Mouse (Mus musculus) embryonic facial prominence, embryonic 10.5 days (tissue): ENCODE data around the gene Dpy19l3. TPM values are rescaled to one million over a fixed set of nuclear protein-coding genes. Genes with fewer than 3 reads are reported as not detected.
A peak's percentile ranks its signal among the peaks of the same experiment; 100 is the strongest.

Experiments used
- DNase-seq: peaks from one replicate; pipeline ENCODE4 v3.0.0-alpha.2; 2017; ENCODE audit warnings: low spot score
- H3K27ac ChIP-seq: fragments of 300-500 bp; sonication (generic); replicated peaks from 2 replicates; pipeline ENCODE4 v1.5.1; 2016; ENCODE audit warnings: mild to moderate bottlenecking
- H3K27me3 ChIP-seq: fragments of 300-500 bp; sonication (generic); replicated peaks from 2 replicates; pipeline ENCODE4 v1.6.1; 2016; ENCODE audit warnings: low read depth, mild to moderate bottlenecking; ENCODE audit not compliant: poor library complexity, severe bottlenecking
- H3K36me3 ChIP-seq: fragments of 300-500 bp; sonication (generic); replicated peaks from 2 replicates; pipeline ENCODE4 v1.6.1; 2016; ENCODE audit warnings: mild to moderate bottlenecking, moderate library complexity
- H3K4me1 ChIP-seq: fragments of 300-500 bp; sonication (generic); 2 replicates; pipeline ENCODE4 v1.6.1; 2016
- H3K4me3 ChIP-seq: fragments of 300-500 bp; sonication (generic); 2 replicates; pipeline ENCODE4 v1.5.1; 2016; ENCODE audit warnings: mild to moderate bottlenecking, moderate library complexity
- H3K9me3 ChIP-seq: fragments of 300-500 bp; sonication (generic); 2 replicates; pipeline ENCODE4 v1.6.1; 2016; ENCODE audit warnings: mild to moderate bottlenecking
- WGBS: fragments of 180-500 bp; shearing (Covaris S2); methylation state at CpG from one replicate; pipeline ENCODE4 v1.1.7; 2016; 5-methylcytosine and 5-hydroxymethylcytosine counted together
- polyA plus RNA-seq: library from polyadenylated mRNA; unstranded; fragments of >200 nt; fragmentation: Nextera tagmentation; extraction: Ambion mirVana; gene quantifications from 2 replicates; pipeline ENCODE4 v1.2.1, GENCODE M21; 2016

The Dpy19l3 gene
- polyA plus RNA-seq, 1 experiment from 2014 or later = 30.6 TPM

DNA sequence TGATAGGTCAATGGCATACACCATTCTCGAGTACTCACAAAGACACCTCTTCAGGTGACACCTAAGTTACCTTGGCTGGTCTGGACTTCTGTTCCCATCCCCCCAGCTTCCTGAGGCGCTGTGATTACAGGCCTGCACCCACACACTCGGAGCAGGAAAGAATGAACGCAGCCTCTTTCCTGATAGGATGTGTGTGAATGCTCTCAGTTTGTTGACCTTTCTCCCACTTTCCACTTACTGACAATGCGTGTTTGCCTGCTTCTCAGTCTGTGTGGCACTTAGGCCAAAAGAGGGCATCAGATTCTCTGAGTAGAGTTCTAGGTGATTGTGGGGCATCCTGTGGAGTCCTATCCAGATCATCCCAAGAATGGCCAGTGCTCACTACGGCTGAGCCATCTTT is 114.2 kb downstream of the Dpy19l3 start:
- WGBS = 86% methylated on average over 6 of the region's 6 CpGs
- no peak for DNase-seq
- Histone ChIP-seq H3K4me1 (no peaks in the 10 kb centered on the region), H3K36me3 (peaks cover 84% of the 10 kb centered on the region), H3K27ac (no peak overlapping the region), H3K27me3 (no peaks in the 10 kb centered on the region), H3K9me3 (no peaks in the 10 kb centered on the region), H3K4me3 (no peak overlapping the region)

DNA sequence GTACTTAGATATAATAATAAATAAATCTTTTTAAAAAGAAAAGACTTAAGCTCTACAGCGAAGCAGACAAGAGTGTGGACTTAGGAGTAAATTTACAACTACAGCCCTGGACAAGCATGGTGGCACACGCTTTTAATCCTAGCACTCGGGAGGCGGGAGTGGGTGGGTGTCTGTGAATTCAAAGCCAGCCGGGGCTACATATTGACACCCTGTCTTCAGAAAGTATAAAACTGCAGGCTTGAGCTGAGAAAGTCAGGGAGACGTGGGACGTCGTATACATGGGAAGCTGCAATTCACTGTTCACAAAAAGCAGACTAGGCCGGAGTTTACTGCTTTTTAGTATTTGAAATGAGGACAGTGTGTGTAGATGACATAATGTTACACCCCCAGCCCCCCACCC is 117.4 kb downstream of the Dpy19l3 start:
- no peaks in the 10 kb centered on the region for H3K4me1 ChIP-seq

DNA sequence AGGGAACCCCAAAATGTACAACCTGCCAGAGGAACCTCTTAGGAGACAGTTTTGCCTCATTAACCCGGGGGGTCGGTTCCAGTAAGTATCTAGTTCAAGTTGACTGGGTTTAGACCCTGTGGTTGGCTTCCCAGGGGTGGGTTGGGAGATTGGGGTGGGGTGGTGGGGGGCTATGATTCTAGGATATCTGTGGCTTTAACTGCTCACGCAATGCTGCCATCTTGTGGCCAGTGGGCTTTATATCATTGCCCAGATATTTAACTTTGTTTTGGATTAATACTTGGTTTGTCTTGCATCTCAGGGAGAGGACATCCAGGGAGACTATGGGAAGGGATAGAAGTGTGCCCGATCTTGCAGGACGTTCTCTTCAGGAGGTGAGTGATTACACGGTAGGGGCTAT is 118.0 kb downstream of the Dpy19l3 start:
- Histone ChIP-seq H3K4me3 (no peak overlapping the region), H3K9me3 (no peaks in the 10 kb centered on the region), H3K4me1 (no peaks in the 10 kb centered on the region), H3K27me3 (no peaks in the 10 kb centered on the region), H3K36me3 (peaks cover 80% of the 10 kb centered on the region), H3K27ac (no peak overlapping the region)
- peak; percentile 30 for DNase-seq
- WGBS = 74% methylated on average over 6 of the region's 6 CpGs

More for the DNA sequence above, 117.4 kb downstream of the Dpy19l3 start:
- Histone ChIP-seq H3K36me3 (peaks cover 80% of the 10 kb centered on the region), H3K9me3 (no peaks in the 10 kb centered on the region), H3K27me3 (no peaks in the 10 kb centered on the region), H3K4me3 (no peak overlapping the region), H3K27ac (no peak overlapping the region)
- WGBS = 95% methylated on average over 9 of the region's 9 CpGs
- DNase-seq = no peak

Other genes starting within 250 kb of the Dpy19l3 start
- gene Tdrd12, start 216.7 kb downstream of the Dpy19l3 start, polyA plus RNA-seq = 0.58 and 0.71 TPM in 2 replicates
- gene Nudt19, start 198.2 kb downstream of the Dpy19l3 start, polyA plus RNA-seq = 42.0 and 42.2 TPM in 2 replicates
- gene Rgs9bp, start 168.9 kb downstream of the Dpy19l3 start, polyA plus RNA-seq = 0.24 and 0.28 TPM in 2 replicates
- gene Ankrd27, start 168.2 kb downstream of the Dpy19l3 start, polyA plus RNA-seq = 44.1 TPM in 2 replicates
- gene Pdcd5, start 106.9 kb downstream of the Dpy19l3 start, polyA plus RNA-seq = 313 and 320 TPM in 2 replicates
- 19.4 and 21.2 TPM in 2 replicates for gene Zfp507, start 48.5 kb upstream of the Dpy19l3 start, polyA plus RNA-seq